Mouse (Mus musculus): ENCODE measurements around the gene Rita1.

The Rita1 gene

DNA sequence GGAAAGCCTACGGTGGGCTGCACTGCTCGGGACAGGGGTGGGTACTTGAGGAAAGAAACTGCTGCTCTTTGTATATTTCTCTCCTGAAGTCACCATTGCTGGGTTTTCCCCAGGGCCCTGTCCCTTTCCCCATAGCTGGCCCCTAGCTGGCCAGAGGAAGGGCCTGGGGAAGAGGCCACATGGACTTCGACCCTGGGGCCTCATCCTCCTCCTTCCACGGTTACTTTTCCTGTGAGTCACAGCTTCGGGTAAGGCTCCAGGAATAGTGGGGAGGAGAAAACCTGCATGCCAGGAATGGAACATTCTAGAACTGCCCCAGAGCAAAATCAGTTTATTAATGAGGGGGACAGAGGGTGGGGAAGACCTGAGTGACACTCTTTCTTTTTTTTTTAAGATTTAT is 62.3 kb downstream of the Rita1 start:
- intact Hi-C loops (cut with DNase I): loop anchor here (5.0 kb wide), 1 partner anchor 37 kb away; the partner anchor contains the start of genes Iqcd and Tpcn1

DNA sequence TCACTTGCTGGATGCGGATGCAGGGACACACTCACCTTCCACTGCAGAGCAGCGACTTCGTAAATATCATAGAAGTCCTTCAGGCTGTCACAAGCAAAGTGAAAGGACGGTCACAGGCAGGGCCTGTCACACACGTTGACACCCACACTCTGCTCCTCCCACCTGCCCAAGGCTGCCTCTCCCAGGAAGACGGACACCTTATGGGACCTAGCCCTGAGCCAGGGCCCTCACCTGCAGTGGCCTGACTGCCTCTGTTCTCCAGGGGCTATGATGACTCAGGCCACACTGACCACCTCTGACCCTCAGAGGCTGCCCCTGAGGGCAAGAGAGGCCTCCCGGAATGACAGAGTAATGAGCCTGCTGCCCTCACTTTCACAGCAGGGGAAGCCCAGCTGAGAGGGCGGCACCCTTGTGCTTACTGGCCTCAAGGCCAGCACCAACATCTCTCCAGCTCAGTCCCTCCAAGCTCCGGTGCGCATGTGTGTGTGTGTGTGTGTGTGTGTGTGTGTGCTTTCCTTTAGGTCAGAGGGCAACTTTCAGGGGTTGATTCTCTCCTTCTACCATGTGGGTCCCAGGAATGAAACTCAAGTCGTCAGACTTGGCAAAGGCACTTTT is 64.0 kb downstream of the Rita1 start:
- intact Hi-C loops (cut with DNase I): no loop called here

Measured in adrenal gland (tissue).